15 mouse cellular contexts compared by ENCODE assay signal in the genomic region with DNA sequence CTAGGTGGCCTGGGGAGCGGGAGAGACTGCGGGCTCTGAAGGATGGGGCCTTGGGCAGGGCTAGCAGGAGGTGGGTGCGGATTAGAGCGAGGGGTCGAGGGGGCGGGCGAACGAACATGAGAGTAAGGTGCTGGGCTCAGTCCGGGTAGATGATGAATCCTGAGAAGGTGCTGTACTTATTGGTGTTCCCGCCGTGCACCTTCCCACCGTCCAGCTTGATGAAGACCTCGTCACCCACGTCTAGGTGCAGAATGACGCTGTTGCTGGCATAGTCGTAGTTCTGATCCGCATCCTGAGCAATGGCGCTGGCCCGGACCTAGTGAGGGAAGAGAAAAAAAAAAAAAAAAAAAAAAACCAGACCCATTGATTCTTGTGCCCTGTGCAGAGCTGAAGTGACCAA. TPM values are rescaled to one million over a fixed set of nuclear protein-coding genes. Genes with fewer than 3 reads are reported as not detected.
A peak's percentile ranks its signal among the peaks of the same experiment; 100 is the strongest.
DNase-seq lines count a peak whose midpoint lies in the region; ATAC-seq and TF ChIP-seq lines count a peak whose summit lies in the region.
"Had no signal": no experiment of that assay in that cellular context is flagged by ENCODE, and none has a peak within 500 bp of the region (broad histone marks: within the 10 kb centered on the region; RNA-seq: fewer than 3 reads in every experiment).

No protein-coding gene starts in this region.

- H3K36me3 ChIP-seq in hindbrain, embryonic 10.5 days, result peaks cover 47% of the 10 kb centered on the region
- H3K36me3 ChIP-seq in hindbrain, embryonic 16.5 days (ENCODE audit: control insufficient read depth, insufficient read depth, low read length), result no peaks in the 10 kb centered on the region
- H3K36me3 ChIP-seq in midbrain, embryonic 12.5 days, result peaks cover 34% of the 10 kb centered on the region
- H3K36me3 ChIP-seq in midbrain, postnatal 0 days (ENCODE audit: insufficient read depth, low read length), result no peaks in the 10 kb centered on the region
- H3K36me3 ChIP-seq in intestine, embryonic 15.5 days, result peaks cover 22% of the 10 kb centered on the region
- peaks cover 14% of the 10 kb centered on the region for H3K36me3 ChIP-seq in myocyte (ENCODE audit: control insufficient read depth, insufficient read depth)

- no peak overlapping the region for H3K4me2 ChIP-seq in hindbrain, embryonic 16.5 days (ENCODE audit: low read length)
- peak overlapping the region; percentile 49 for H3K4me2 ChIP-seq in midbrain, embryonic 12.5 days (replicated peaks)
- H3K4me2 ChIP-seq in midbrain, postnatal 0 days (ENCODE audit: low read depth, low read length, poor library complexity, severe bottlenecking), result no peak overlapping the region
- peak overlapping the region; percentile 48 for H3K4me2 ChIP-seq in intestine, embryonic 15.5 days (replicated peaks)
- no peak overlapping the region for H3K4me2 ChIP-seq in myocyte (ENCODE audit: low read depth)
- H3K4me2 ChIP-seq: embryonic facial prominence, embryonic 15.5 days had no signal

- no peak overlapping the region for H3ac ChIP-seq in myocyte (ENCODE audit: control insufficient read depth, insufficient read length)

- no peak for ATAC-seq in hindbrain, embryonic 16.5 days
- ATAC-seq in midbrain, embryonic 12.5 days (ENCODE audit: low FRiP score, low read depth), result no peak
- no peak for ATAC-seq in midbrain, postnatal 0 days (ENCODE audit: low FRiP score)
- ATAC-seq in intestine, embryonic 15.5 days, result no peak

- no peak for TF ChIP-seq CTCF in midbrain, postnatal 0 days (IDR thresholded peaks at IDR 0.05)

- TF ChIP-seq POLR2A in myocyte (IDR thresholded peaks at IDR 0.05; ENCODE audit: insufficient read length, low read depth), result no peak

- H3K4me3 ChIP-seq in hindbrain, embryonic 10.5 days, result peak overlapping the region; percentile 29
- no peak overlapping the region for H3K4me3 ChIP-seq in hindbrain, embryonic 16.5 days (ENCODE audit: low read length)
- H3K4me3 ChIP-seq in midbrain, embryonic 12.5 days, result no peak overlapping the region
- H3K4me3 ChIP-seq in midbrain, postnatal 0 days (ENCODE audit: low read depth, low read length), result no peak overlapping the region
- H3K4me3 ChIP-seq in intestine, embryonic 15.5 days (replicated peaks), result no peak overlapping the region
- H3K4me3 ChIP-seq in myocyte, result no peak overlapping the region
- H3K4me3 ChIP-seq: embryonic facial prominence, embryonic 15.5 days had no signal

- H3K27me3 ChIP-seq in hindbrain, embryonic 10.5 days (ENCODE audit: insufficient read depth, poor library complexity, severe bottlenecking), result peaks cover 74% of the 10 kb centered on the region
- peaks cover 39% of the 10 kb centered on the region for H3K27me3 ChIP-seq in hindbrain, embryonic 16.5 days (replicated peaks; ENCODE audit: control insufficient read depth, insufficient read depth, low read length)
- H3K27me3 ChIP-seq in midbrain, embryonic 12.5 days, result peaks cover 64% of the 10 kb centered on the region
- peaks cover 33% of the 10 kb centered on the region for H3K27me3 ChIP-seq in midbrain, postnatal 0 days (ENCODE audit: insufficient read depth, low read length)
- H3K27me3 ChIP-seq in intestine, embryonic 15.5 days (replicated peaks), result peaks cover 45% of the 10 kb centered on the region
- H3K27me3 ChIP-seq in myocyte (ENCODE audit: control insufficient read depth, insufficient read depth, insufficient read length), result no peaks in the 10 kb centered on the region

- H3K9me3 ChIP-seq in hindbrain, embryonic 10.5 days, result no peaks in the 10 kb centered on the region
- H3K9me3 ChIP-seq in hindbrain, embryonic 16.5 days (ENCODE audit: control insufficient read depth, low read length), result no peaks in the 10 kb centered on the region
- no peaks in the 10 kb centered on the region for H3K9me3 ChIP-seq in midbrain, embryonic 12.5 days
- no peaks in the 10 kb centered on the region for H3K9me3 ChIP-seq in midbrain, postnatal 0 days (ENCODE audit: low read length)
- no peaks in the 10 kb centered on the region for H3K9me3 ChIP-seq in intestine, embryonic 15.5 days
- H3K9me3 ChIP-seq: embryonic facial prominence, embryonic 15.5 days had no signal

- no peak for DNase-seq in hindbrain, embryonic 10.5 days (ENCODE audit: low spot score)
- no peak for DNase-seq in midbrain, postnatal 0 days (ENCODE audit: low spot score)
- DNase-seq in gastrocnemius, postnatal 25 days, result no peak
- DNase-seq in right cerebral cortex, adult 18-20 months, result no peak
- DNase-seq: cerebellum, adult 8-10 months; layer of hippocampus, adult 9-11 months had no signal

- H3K27ac ChIP-seq in hindbrain, embryonic 10.5 days, result no peak overlapping the region
- no peak overlapping the region for H3K27ac ChIP-seq in hindbrain, embryonic 16.5 days (ENCODE audit: low read depth, low read length)
- no peak overlapping the region for H3K27ac ChIP-seq in midbrain, embryonic 12.5 days (replicated peaks)
- H3K27ac ChIP-seq in midbrain, postnatal 0 days (ENCODE audit: low read depth, low read length), result no peak overlapping the region
- H3K27ac ChIP-seq in intestine, embryonic 15.5 days, result 0 out of 2 replicates have a peak overlapping the region, but pooled peaks have one; percentile 15
- H3K27ac ChIP-seq: embryonic facial prominence, embryonic 15.5 days had no signal

- H3K79me2 ChIP-seq in myocyte (ENCODE audit: control insufficient read depth, insufficient read depth), result no peaks in the 10 kb centered on the region

- 8% methylated on average over 19 of the region's 19 CpGs for WGBS in hindbrain, embryonic 10.5 days
- 14% methylated on average over 19 of the region's 19 CpGs for WGBS in hindbrain, embryonic 16.5 days
- WGBS in midbrain, embryonic 12.5 days, result 9% methylated on average over 19 of the region's 19 CpGs
- WGBS in midbrain, postnatal 0 days, result 13% methylated on average over 19 of the region's 19 CpGs
- 16% methylated on average over 19 of the region's 19 CpGs for WGBS in intestine, embryonic 15.5 days

- H3K4me1 ChIP-seq in hindbrain, embryonic 10.5 days (replicated peaks), result peaks cover 39% of the 10 kb centered on the region
- peaks cover 5% of the 10 kb centered on the region; the same call in 1 of the 2 replicates for H3K4me1 ChIP-seq in hindbrain, embryonic 16.5 days (ENCODE audit: control insufficient read depth, insufficient read depth, low read depth, low read length)
- peaks cover 19% of the 10 kb centered on the region for H3K4me1 ChIP-seq in midbrain, embryonic 12.5 days
- H3K4me1 ChIP-seq in midbrain, postnatal 0 days (ENCODE audit: insufficient read depth, low read length), result no peaks in the 10 kb centered on the region
- peaks cover 35% of the 10 kb centered on the region for H3K4me1 ChIP-seq in intestine, embryonic 15.5 days (replicated peaks)

- no peak overlapping the region for H3K9ac ChIP-seq in hindbrain, embryonic 16.5 days (ENCODE audit: low read depth, low read length)
- 0 out of 2 replicates have a peak overlapping the region, but pooled peaks have one; percentile 28 for H3K9ac ChIP-seq in midbrain, embryonic 12.5 days (replicated peaks)
- no peak overlapping the region for H3K9ac ChIP-seq in midbrain, postnatal 0 days (replicated peaks; ENCODE audit: low read length, poor library complexity, severe bottlenecking)
- H3K9ac ChIP-seq in intestine, embryonic 15.5 days, result peak overlapping the region; percentile 26; the same call in 1 of the 2 replicates
- H3K9ac ChIP-seq: embryonic facial prominence, embryonic 15.5 days had no signal

RNA-seq across cellular contexts. Expression of gene C1ql4, which starts 3.0 kb away (rescaled TPM):
- 0.78 and 8.7 TPM in 2 replicates for polyA plus RNA-seq in hindbrain, embryonic 10.5 days (2016; fragmentation: Nextera tagmentation; extraction: Ambion mirVana)
- 4.0 and 5.7 TPM in 2 replicates for polyA plus RNA-seq in hindbrain, embryonic 16.5 days (2015; fragmentation: Nextera tagmentation; extraction: Ambion mirVana)
- polyA plus RNA-seq in midbrain, embryonic 12.5 days (2016; fragmentation: Nextera tagmentation; extraction: Ambion mirVana), result 18.2 and 19.9 TPM in 2 replicates
- total RNA-seq in midbrain, postnatal 0 days (2014; rRNA removed), result 17.7 and 21.1 TPM in 2 replicates
- polyA plus RNA-seq in midbrain, postnatal 0 days (2015; fragmentation: Nextera tagmentation; extraction: Ambion mirVana), result 8.5 and 9.2 TPM in 2 replicates
- polyA plus RNA-seq in intestine, embryonic 15.5 days (2015; fragmentation: Nextera tagmentation; extraction: Ambion mirVana), result 0.09 TPM in 1 of 2 replicates, not detected in the other
- polyA plus RNA-seq in myocyte (2012; fragmentation: generic; extraction: Trizol), result 0.10 TPM
- not detected for total RNA-seq in gastrocnemius, postnatal 25 days (2021)
- total RNA-seq: hematopoietic stem cell, adult 5-6 weeks; liver, adult 2 months; monocyte, adult 5-6 weeks had no signal
- polyA plus RNA-seq: frontal cortex, adult 2 months had no signal

RNA-seq across cellular contexts. Expression of gene Dnajc22, which starts 8.4 kb away (rescaled TPM):
- 1.9 and 2.2 TPM in 2 replicates for polyA plus RNA-seq in hindbrain, embryonic 10.5 days (2016; fragmentation: Nextera tagmentation; extraction: Ambion mirVana)
- polyA plus RNA-seq in hindbrain, embryonic 16.5 days (2015; fragmentation: Nextera tagmentation; extraction: Ambion mirVana), result 0.92 and 1.1 TPM in 2 replicates
- polyA plus RNA-seq in midbrain, embryonic 12.5 days (2016; fragmentation: Nextera tagmentation; extraction: Ambion mirVana), result 1.9 and 2.2 TPM in 2 replicates
- 0.61 and 0.88 TPM in 2 replicates for total RNA-seq in midbrain, postnatal 0 days (2014; rRNA removed)
- 1.3 and 1.6 TPM in 2 replicates for polyA plus RNA-seq in midbrain, postnatal 0 days (2015; fragmentation: Nextera tagmentation; extraction: Ambion mirVana)
- polyA plus RNA-seq in intestine, embryonic 15.5 days (2015; fragmentation: Nextera tagmentation; extraction: Ambion mirVana), result 37.4 and 39.0 TPM in 2 replicates
- polyA plus RNA-seq in myocyte (2012; fragmentation: generic; extraction: Trizol), result 0.78 TPM
- under 1 TPM in 1 of 2 experiments, not detected in 1; 0.16 TPM for total RNA-seq in gastrocnemius, postnatal 25 days (2021)
- total RNA-seq: hematopoietic stem cell, adult 5-6 weeks; monocyte, adult 5-6 weeks had no signal
- polyA plus RNA-seq: frontal cortex, adult 2 months had no signal

RNA-seq across cellular contexts. Expression of gene Troap, which starts 10.2 kb away (rescaled TPM):
- 41.6 and 46.8 TPM in 2 replicates for polyA plus RNA-seq in hindbrain, embryonic 10.5 days (2016; fragmentation: Nextera tagmentation; extraction: Ambion mirVana)
- 5.6 and 8.7 TPM in 2 replicates for polyA plus RNA-seq in hindbrain, embryonic 16.5 days (2015; fragmentation: Nextera tagmentation; extraction: Ambion mirVana)
- 33.2 and 38.3 TPM in 2 replicates for polyA plus RNA-seq in midbrain, embryonic 12.5 days (2016; fragmentation: Nextera tagmentation; extraction: Ambion mirVana)
- 1.6 and 4.1 TPM in 2 replicates for total RNA-seq in midbrain, postnatal 0 days (2014; rRNA removed)
- 1.4 and 2.1 TPM in 2 replicates for polyA plus RNA-seq in midbrain, postnatal 0 days (2015; fragmentation: Nextera tagmentation; extraction: Ambion mirVana)
- 24.7 and 25.4 TPM in 2 replicates for polyA plus RNA-seq in intestine, embryonic 15.5 days (2015; fragmentation: Nextera tagmentation; extraction: Ambion mirVana)
- polyA plus RNA-seq in myocyte (2012; fragmentation: generic; extraction: Trizol), result 18.6 TPM
- total RNA-seq in gastrocnemius, postnatal 25 days (2021), result under 1 TPM in 1 of 2 experiments, not detected in 1; 0.49 TPM
- total RNA-seq: liver, adult 2 months; monocyte, adult 5-6 weeks had no signal
- polyA plus RNA-seq: liver, adult 2 months had no signal

RNA-seq across cellular contexts. Expression of gene Prph, which starts 29.6 kb away (rescaled TPM):
- polyA plus RNA-seq in hindbrain, embryonic 10.5 days (2016; fragmentation: Nextera tagmentation; extraction: Ambion mirVana), result 9.7 and 14.4 TPM in 2 replicates
- 52.8 and 81.8 TPM in 2 replicates for polyA plus RNA-seq in hindbrain, embryonic 16.5 days (2015; fragmentation: Nextera tagmentation; extraction: Ambion mirVana)
- 5.4 and 8.1 TPM in 2 replicates for polyA plus RNA-seq in midbrain, embryonic 12.5 days (2016; fragmentation: Nextera tagmentation; extraction: Ambion mirVana)
- total RNA-seq in midbrain, postnatal 0 days (2014; rRNA removed), result 9.8 and 11.2 TPM in 2 replicates
- polyA plus RNA-seq in midbrain, postnatal 0 days (2015; fragmentation: Nextera tagmentation; extraction: Ambion mirVana), result 8.0 and 9.1 TPM in 2 replicates
- 46.9 and 48.1 TPM in 2 replicates for polyA plus RNA-seq in intestine, embryonic 15.5 days (2015; fragmentation: Nextera tagmentation; extraction: Ambion mirVana)
- polyA plus RNA-seq in myocyte (2012; fragmentation: generic; extraction: Trizol), result 0.98 TPM
- 1 to 10 TPM in 1 of 2 experiments, under 1 TPM in 1; 0.75 to 1.4 TPM for total RNA-seq in gastrocnemius, postnatal 25 days (2021)
- total RNA-seq: hematopoietic stem cell, adult 5-6 weeks; monocyte, adult 5-6 weeks had no signal

RNA-seq across cellular contexts. Expression of gene Spats2, which starts 41.1 kb away (rescaled TPM):
- 58.4 and 62.6 TPM in 2 replicates for polyA plus RNA-seq in hindbrain, embryonic 10.5 days (2016; fragmentation: Nextera tagmentation; extraction: Ambion mirVana)
- polyA plus RNA-seq in hindbrain, embryonic 16.5 days (2015; fragmentation: Nextera tagmentation; extraction: Ambion mirVana), result 23.8 and 28.8 TPM in 2 replicates
- polyA plus RNA-seq in midbrain, embryonic 12.5 days (2016; fragmentation: Nextera tagmentation; extraction: Ambion mirVana), result 65.3 and 73.7 TPM in 2 replicates
- 27.8 and 31.8 TPM in 2 replicates for total RNA-seq in midbrain, postnatal 0 days (2014; rRNA removed)
- 17.7 and 19.5 TPM in 2 replicates for polyA plus RNA-seq in midbrain, postnatal 0 days (2015; fragmentation: Nextera tagmentation; extraction: Ambion mirVana)
- polyA plus RNA-seq in intestine, embryonic 15.5 days (2015; fragmentation: Nextera tagmentation; extraction: Ambion mirVana), result 26.6 and 34.7 TPM in 2 replicates
- 39.1 TPM for polyA plus RNA-seq in myocyte (2012; fragmentation: generic; extraction: Trizol)
- total RNA-seq in gastrocnemius, postnatal 25 days (2021), result 1 to 10 TPM; 4.5 to 4.6 TPM
- total RNA-seq: hematopoietic stem cell, adult 5-6 weeks; monocyte, adult 5-6 weeks had no signal

Comparison
In these comparisons a context has a peak if more than half of its experiments do, and no peak if none do; other contexts are left out.
1. H3K4me2 ChIP-seq: peak in midbrain, embryonic 12.5 days (single experiment) and intestine, embryonic 15.5 days (single experiment); none in hindbrain, embryonic 16.5 days (single experiment), midbrain, postnatal 0 days (single experiment) and myocyte (single experiment).
2. H3K9ac ChIP-seq: peak in midbrain, embryonic 12.5 days (single experiment) and intestine, embryonic 15.5 days (single experiment); none in hindbrain, embryonic 16.5 days (single experiment) and midbrain, postnatal 0 days (single experiment).
3. RNA of gene Dnajc22, which starts 8.4 kb away (polyA plus RNA-seq): 37.4 to 39.0 TPM in intestine, embryonic 15.5 days; 1.9 to 2.2 TPM in midbrain, embryonic 12.5 days, 1.9 to 2.2 TPM in hindbrain, embryonic 10.5 days, 1.3 to 1.6 TPM in midbrain, postnatal 0 days, 0.92 to 1.1 TPM in hindbrain, embryonic 16.5 days and 0.78 TPM in myocyte (single experiment); every median in the first group is over 10 times any median in the second.